Mouse (Mus musculus) fat pad, adult 2 months (tissue): ENCODE results near the gene Wdr61.

ENCODE experiments used
- DNase-seq: peaks from one replicate; pipeline ENCODE4 v3.0.0-alpha.2; 2011; ENCODE audit warnings: low read depth, low spot score; ENCODE audit errors: extremely low read depth

Wdr61 gene

GRCm38 (mm10) chr9:54733921-54734638, at the start of gene Wdr61:
Gene Wdr61 (minus strand): TSS chr9:54734519.
- DNase-seq, result no peak

- no peak for DNase-seq
Observed at GRCm38 (mm10) chr9:54784003-54784402, 49.7 kb upstream of the Wdr61 start.

GRCm38 (mm10) chr9:54782504-54782903, 48.2 kb upstream of the Wdr61 start:
- DNase-seq, result no peak

- DNase-seq, result no peak
Observed at GRCm38 (mm10) chr9:54779280-54779679, 45.0 kb upstream of the Wdr61 start.

GRCm38 (mm10) chr9:54776451-54776982, 42.2 kb upstream of the Wdr61 start:
- peak; percentile 52 for DNase-seq

- DNase-seq, result no peak
Observed at GRCm38 (mm10) chr9:54770140-54770780, 35.9 kb upstream of the Wdr61 start.

GRCm38 (mm10) chr9:54765336-54766085, 31.2 kb upstream of the Wdr61 start:
- no peak for DNase-seq

GRCm38 (mm10) chr9:54764561-54765217, 30.4 kb upstream of the Wdr61 start, which contains the start of gene Crabp1:
Gene Crabp1 (plus strand): TSS chr9:54764748.
- no peak for DNase-seq

- no peak for DNase-seq
Observed at GRCm38 (mm10) chr9:54764091-54764490, 29.8 kb upstream of the Wdr61 start.

- no peak for DNase-seq
Observed at GRCm38 (mm10) chr9:54759592-54759991, 25.3 kb upstream of the Wdr61 start.

GRCm38 (mm10) chr9:54752944-54753295, 18.6 kb upstream of the Wdr61 start:
- no peak for DNase-seq

GRCm38 (mm10) chr9:54752201-54752943, 18.1 kb upstream of the Wdr61 start:
- DNase-seq, result no peak

- no peak for DNase-seq
Observed at GRCm38 (mm10) chr9:54751684-54752083, 17.4 kb upstream of the Wdr61 start.

- DNase-seq, result no peak
Observed at GRCm38 (mm10) chr9:54750215-54750981, 16.1 kb upstream of the Wdr61 start.

- DNase-seq, result no peak
Observed at GRCm38 (mm10) chr9:54745740-54746370, 11.5 kb upstream of the Wdr61 start.

- DNase-seq, result no peak
Observed at GRCm38 (mm10) chr9:54743891-54744290, 9.6 kb upstream of the Wdr61 start.

GRCm38 (mm10) chr9:54738376-54738775, 4.1 kb upstream of the Wdr61 start:
- no peak for DNase-seq

GRCm38 (mm10) chr9:54736284-54736701, 2.0 kb upstream of the Wdr61 start:
- DNase-seq, result no peak

- no peak for DNase-seq
Observed at GRCm38 (mm10) chr9:54734639-54735252, 427 bp upstream of the Wdr61 start.
